Mouse (Mus musculus): ENCODE measurements around the gene Wnk1. TPM values are rescaled to one million over a fixed set of nuclear protein-coding genes. Genes with fewer than 3 reads are reported as not detected.

Wnk1 gene
- total and polyA plus RNA-seq, 2 experiments: 31.7 to 62.0 TPM

- no peaks in the 10 kb centered on the region for H3K4me1 ChIP-seq (ENCODE audit: control insufficient read depth, insufficient read depth, low read length)
- no peak overlapping the region for H3K4me3 ChIP-seq (ENCODE audit: insufficient read depth, low read depth, low read length)
- no peaks in the 10 kb centered on the region for H3K27me3 ChIP-seq (ENCODE audit: control insufficient read depth, insufficient read depth, low read length)
- DNase-seq (ENCODE audit: extremely low read depth, low read depth, low spot score): no peak
- no peak overlapping the region for H3K27ac ChIP-seq (replicated peaks; ENCODE audit: insufficient read depth, low read depth, low read length)
- no peak overlapping the region for H3K9ac ChIP-seq (ENCODE audit: low read depth, low read length)
- WGBS: 82% methylated on average over 7 of the region's 7 CpGs
- TF ChIP-seq POLR2A (IDR thresholded peaks at IDR 0.05; ENCODE audit: extremely low read depth, insufficient read depth, low read length) (no peak), CTCF (IDR thresholded peaks at IDR 0.05; ENCODE audit: low read depth, low read length) (no peak)
- no peaks in the 10 kb centered on the region for H3K36me3 ChIP-seq (ENCODE audit: control insufficient read depth, insufficient read depth, low read length)
- H3K79me2 ChIP-seq (ENCODE audit: control insufficient read depth, insufficient read depth, low read length): no peaks in the 10 kb centered on the region
Measured at GRCm38 (mm10) chr6:119892711-119893110, 145.8 kb downstream of the Wnk1 start.

DNA sequence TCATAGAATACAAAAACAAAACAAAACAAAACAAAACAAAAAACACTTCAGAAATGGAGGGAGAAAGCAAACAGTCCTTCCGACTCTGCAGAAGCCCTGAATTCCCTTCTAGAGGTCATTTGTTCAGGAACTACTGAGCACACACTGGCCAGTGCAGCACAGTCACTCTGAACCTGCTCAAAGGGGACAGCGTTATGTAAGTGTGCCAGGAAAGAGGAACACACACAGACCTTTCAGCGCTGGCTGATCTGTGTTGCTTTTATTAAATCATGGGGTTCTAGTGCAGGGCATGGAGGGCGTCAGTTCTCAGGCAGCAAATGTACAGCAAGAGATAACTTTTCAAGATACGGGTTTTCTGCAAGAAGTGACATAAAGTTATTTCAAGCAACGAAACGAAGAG is 155.3 kb downstream of the Wnk1 start:
- TF ChIP-seq POLR2A (IDR thresholded peaks at IDR 0.05; ENCODE audit: extremely low read depth, insufficient read depth, low read length) (no peak), CTCF (IDR thresholded peaks at IDR 0.05; ENCODE audit: low read depth, low read length) (no peak)
- Histone ChIP-seq H3K9ac (ENCODE audit: low read depth, low read length) (no peak overlapping the region), H3K79me2 (ENCODE audit: control insufficient read depth, insufficient read depth, low read length) (no peaks in the 10 kb centered on the region), H3K4me3 (ENCODE audit: insufficient read depth, low read depth, low read length) (no peak overlapping the region), H3K4me1 (ENCODE audit: control insufficient read depth, insufficient read depth, low read length) (no peaks in the 10 kb centered on the region), H3K27me3 (ENCODE audit: control insufficient read depth, insufficient read depth, low read length) (no peaks in the 10 kb centered on the region), H3K27ac (replicated peaks; ENCODE audit: insufficient read depth, low read depth, low read length) (no peak overlapping the region), H3K36me3 (ENCODE audit: control insufficient read depth, insufficient read depth, low read length) (no peaks in the 10 kb centered on the region)
- 61% methylated on average over 7 of the region's 7 CpGs for WGBS
- peak; percentile 35 for DNase-seq (ENCODE audit: extremely low read depth, low read depth, low spot score)

Other genes with a start within 250 kb of the Wnk1 start
- gene Erc1, start 190.5 kb downstream of the Wnk1 start, total RNA-seq (2014; rRNA removed): 13.9 and 14.2 TPM in 2 replicates
- gene Erc1, start 190.5 kb downstream of the Wnk1 start, polyA plus RNA-seq (2012; rRNA removed): 6.3 and 6.7 TPM in 2 replicates
- 10.5 and 11.5 TPM in 2 replicates for gene Rad52, start 136.0 kb downstream of the Wnk1 start, total RNA-seq (2014; rRNA removed)
- 7.9 and 10.3 TPM in 2 replicates for gene Rad52, start 136.0 kb downstream of the Wnk1 start, polyA plus RNA-seq (2012; rRNA removed)
- gene Ninj2, start 54.7 kb upstream of the Wnk1 start, total RNA-seq (2014; rRNA removed): not detected in 2 replicates
- not detected in 2 replicates for gene Ninj2, start 54.7 kb upstream of the Wnk1 start, polyA plus RNA-seq (2012; rRNA removed)